Mouse (Mus musculus) layer of hippocampus, postnatal 14 days (tissue): ENCODE measurements around the gene Kat2b. TPM values are rescaled to one million over a fixed set of nuclear protein-coding genes. Genes with fewer than 3 reads are reported as not detected.
"Not testable (repeated sequence)": the region's sequence is repeated elsewhere in the genome, so short reads cannot be mapped to it uniquely, and the experiment has no call there.

Experiments used
- DNase-seq, 2 experiments: peaks; one replicate each; pipeline ENCODE4 v3.0.0; 2021 to 2022; ENCODE audit warnings: low spot score in 2 of 2, mixed read lengths in 1 of 2
- total RNA-seq, 2 experiments: library from RNA; stranded (reverse); gene quantifications; 2 replicates each; pipeline ENCODE4 v1.2.3; 2021

Gene Kat2b
- total RNA-seq, 2 experiments from 2014 or later = 13.4 to 15.5 TPM

- DNase-seq = not testable (repeated sequence)
These were observed 90.7 kb downstream of the Kat2b start for GRCm38 (mm10) chr17:53657391-53657790.

- DNase-seq = no peak
These were observed 92.0 kb downstream of the Kat2b start for GRCm38 (mm10) chr17:53658668-53659067.

- DNase-seq = no peak
These were observed 92.6 kb downstream of the Kat2b start for GRCm38 (mm10) chr17:53659230-53659629.

GRCm38 (mm10) chr17:53659738-53660137 lies 93.1 kb downstream of the Kat2b start:
- peak; percentile 19 to 43 for DNase-seq

- DNase-seq = no peak
These were observed 94.6 kb downstream of the Kat2b start for GRCm38 (mm10) chr17:53661056-53661840.

GRCm38 (mm10) chr17:53664267-53664666 lies 97.6 kb downstream of the Kat2b start:
- no peak for DNase-seq

- DNase-seq = no peak
These were observed 98.2 kb downstream of the Kat2b start for GRCm38 (mm10) chr17:53664703-53665382.

GRCm38 (mm10) chr17:53670453-53670852 lies 103.8 kb downstream of the Kat2b start:
- no peak for DNase-seq

GRCm38 (mm10) chr17:53678716-53679115 lies 112.1 kb downstream of the Kat2b start:
- peak; percentile 11 to 70 for DNase-seq

- no peak for DNase-seq
These were observed 121.7 kb downstream of the Kat2b start for GRCm38 (mm10) chr17:53688321-53688720.

- peak; percentile 95 to 96 for DNase-seq
These were observed 122.5 kb downstream of the Kat2b start, which contains the start of gene Sgo1 for GRCm38 (mm10) chr17:53688877-53689802. Gene Sgo1 (minus strand): TSS chr17:53689333.

- no peak for DNase-seq
These were observed 123.3 kb downstream of the Kat2b start for GRCm38 (mm10) chr17:53689946-53690345.

GRCm38 (mm10) chr17:53694039-53694438 lies 127.4 kb downstream of the Kat2b start:
- DNase-seq = peak; percentile 9 to 39

- not testable (repeated sequence) for DNase-seq
These were observed 130.9 kb downstream of the Kat2b start for GRCm38 (mm10) chr17:53697521-53697920.

- DNase-seq = no peak
These were observed 147.8 kb downstream of the Kat2b start for GRCm38 (mm10) chr17:53714453-53714852.

- DNase-seq = not testable (repeated sequence)
These were observed 148.5 kb downstream of the Kat2b start for GRCm38 (mm10) chr17:53715161-53715560.

- peak in 1 of 2 experiments; percentile 17 for DNase-seq
These were observed 151.8 kb downstream of the Kat2b start for GRCm38 (mm10) chr17:53718474-53718873.

GRCm38 (mm10) chr17:53718916-53719315 lies 152.3 kb downstream of the Kat2b start:
- not testable (repeated sequence) for DNase-seq
